Mouse (Mus musculus): ENCODE measurements at regions not wholly inside any gene's neighbourhood (a gene's known extent, or its start where the extent isn't known, plus 50 kb on each side); places are given as distances from the start of the nearest gene placed in this dataset.
"Not testable (repeated sequence)": the region's sequence is repeated elsewhere in the genome, so short reads cannot be mapped to it uniquely, and the experiment has no call there.

GRCm38 (mm10) chr13:12667727-12668665 lies 102.3 kb downstream of the Ero1lb start:
- TF ChIP-seq CHD2 (IDR thresholded peaks at IDR 0.05; ENCODE audit: low read depth, low read length); HCFC1 (IDR thresholded peaks at IDR 0.05; ENCODE audit: borderline replicate concordance, insufficient read depth, low read length); ZNF384 (IDR thresholded peaks at IDR 0.05; ENCODE audit: low read depth, low read length); MAFK (IDR thresholded peaks at IDR 0.05; ENCODE audit: insufficient read depth, low read depth, low read length): not testable (repeated sequence)
